Mouse (Mus musculus) embryonic fibroblast, embryonic 13.5 days (primary cell): ENCODE data around the gene Trpv3.

ENCODE experiments used
- CTCF ChIP-seq: IDR thresholded peaks from 2 replicates; pipeline ENCODE4 v1.5.1; 2011; ENCODE audit warnings: mild to moderate bottlenecking, control low read depth, low read length, moderate library complexity, borderline replicate concordance; ENCODE audit not compliant: insufficient read depth
- POLR2A ChIP-seq: IDR thresholded peaks from 2 replicates; pipeline ENCODE4 v1.6.1; 2011; ENCODE audit warnings: low read depth, mild to moderate bottlenecking, control low read depth, low read length, moderate library complexity

GRCm38 (mm10) chr11:73327361-73327760 lies 60.2 kb downstream of the Trpv3 start:
- TF ChIP-seq POLR2A = no peak
- no peak for TF ChIP-seq CTCF
